Mouse (Mus musculus): ENCODE measurements around the gene Ltk. TPM values are rescaled to one million over a fixed set of nuclear protein-coding genes. Genes with fewer than 3 reads are reported as not detected.
A peak's percentile ranks its signal among the peaks of the same experiment; 100 is the strongest.

Gene Ltk
- polyA plus RNA-seq, 1 experiment from 2014 or later, result 0.23 TPM

DNA sequence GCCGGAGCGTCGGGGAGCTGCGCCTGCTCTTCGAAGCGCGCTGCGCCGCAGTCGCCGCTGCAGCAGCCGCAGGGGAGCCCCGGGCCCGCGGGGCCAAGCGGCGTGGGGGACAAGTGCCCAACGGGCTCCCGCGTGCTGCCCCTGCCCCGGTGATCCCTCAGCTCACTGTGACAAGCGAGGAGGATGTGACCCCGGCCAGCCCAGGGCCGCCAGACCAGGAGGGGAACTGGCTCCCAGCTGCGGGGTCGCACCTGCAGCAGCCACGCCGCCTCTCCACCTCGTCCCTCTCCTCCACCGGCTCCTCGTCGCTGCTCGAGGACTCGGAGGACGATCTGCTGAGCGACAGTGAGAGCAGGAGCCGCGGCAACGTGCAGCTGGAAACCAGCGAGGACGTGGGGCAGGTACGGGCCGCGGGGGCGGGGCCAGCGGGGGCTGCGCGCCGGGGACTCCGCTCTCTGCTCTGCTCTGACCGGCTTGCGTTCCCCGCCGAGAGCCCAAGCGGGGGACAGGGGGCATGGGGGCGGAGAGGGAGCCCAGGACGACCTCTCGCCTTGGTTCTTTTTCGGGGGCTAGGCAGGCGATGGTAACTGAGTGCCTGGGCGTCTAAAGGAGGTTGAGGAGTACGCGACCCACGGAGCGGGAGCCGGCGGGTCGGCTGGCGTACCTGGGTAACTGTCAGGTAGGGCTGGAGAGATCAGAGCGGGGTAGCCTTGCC lies 17.6 kb downstream of the Ltk start:
- H3K27ac ChIP-seq (replicated peaks in 1 of 2; ENCODE audit: control insufficient read depth in 1 of 2, insufficient read depth in 1 of 2, low read depth in 2 of 2, low read length in 2 of 2), result 0 out of 4 replicates have a peak overlapping the region, but pooled peaks of 1 of the 2 experiments have one; percentile 14
- under 1% methylated on average over 54 of the region's 70 CpGs for WGBS
- no peaks in the 10 kb centered on the region for H3K36me3 ChIP-seq (ENCODE audit: control insufficient read depth, insufficient read depth, low read length)
- H3K4me1 ChIP-seq (ENCODE audit: control insufficient read depth in 2 of 2, insufficient read depth in 2 of 2, low read length in 2 of 2), result peaks cover 21 to 31% of the 10 kb centered on the region in 2 experiments; a peak in 3 of 4 replicates
- peaks cover 16% of the 10 kb centered on the region for H3K27me3 ChIP-seq (ENCODE audit: control insufficient read depth, insufficient read depth, low read length)
- peak overlapping the region; percentile 100 for H3K4me2 ChIP-seq (ENCODE audit: low read length)
- H3K4me3 ChIP-seq (ENCODE audit: control insufficient read depth in 1 of 2, insufficient read depth in 1 of 2, low read depth in 1 of 2, low read length in 2 of 2), result peak overlapping the region; percentile 62 to 64
- no peaks in the 10 kb centered on the region for H3K9me3 ChIP-seq (ENCODE audit: control insufficient read depth, low read length)
- peak overlapping the region; percentile 83 for H3K9ac ChIP-seq (ENCODE audit: low read length)
- ATAC-seq (ENCODE audit: insufficient number of reproducible peaks, insufficient read depth, low FRiP score, low read depth), result no peak

DNA sequence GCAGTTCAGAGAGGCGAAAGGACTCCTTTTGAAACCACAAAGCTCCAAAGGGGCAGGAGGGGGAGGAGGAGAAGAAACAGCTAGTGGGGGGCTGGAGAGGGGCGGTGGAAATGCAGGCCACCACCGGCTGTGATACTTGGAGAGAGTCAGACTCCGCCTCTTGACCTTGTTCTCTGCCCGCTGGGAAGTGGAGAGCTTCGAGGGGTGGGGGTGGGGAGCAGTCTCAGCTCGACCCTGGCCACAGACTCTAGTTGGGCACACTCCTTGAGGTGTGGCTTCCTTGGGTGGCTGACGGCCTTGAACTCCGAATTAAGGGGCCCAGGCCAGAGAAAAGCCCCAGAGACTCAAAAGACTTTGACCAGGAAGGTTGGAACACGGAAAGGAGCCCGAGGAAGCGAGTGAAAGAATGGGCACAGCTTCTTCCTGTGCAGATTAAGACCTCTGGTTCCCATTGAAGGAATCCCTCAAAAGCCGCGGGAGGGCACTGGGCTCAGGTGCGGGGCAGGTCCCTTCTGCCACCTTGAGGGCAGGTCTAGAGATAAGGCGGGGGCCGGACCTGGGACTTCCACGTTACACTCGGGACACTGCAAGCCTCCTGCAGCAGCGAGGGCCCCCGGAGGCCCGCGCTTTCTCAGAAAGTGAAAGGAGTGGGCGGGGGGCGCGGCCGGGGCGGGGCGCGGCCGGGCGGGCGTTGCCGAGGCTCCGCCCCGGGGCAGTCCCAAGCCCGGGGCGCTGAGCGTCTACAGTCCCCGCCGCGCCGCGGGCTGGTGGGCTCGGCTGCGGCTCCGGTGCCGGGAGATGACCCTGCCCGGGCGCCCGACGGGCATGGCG lies 18.4 kb downstream of the Ltk start, which contains the start of gene Itpka:
Gene Itpka, plus strand, starts transcription at position 757 of the 831 bp plus-strand sequence.
- Histone ChIP-seq H3K27me3 (ENCODE audit: control insufficient read depth, insufficient read depth, low read length) (peaks cover 16% of the 10 kb centered on the region), H3K4me1 (ENCODE audit: control insufficient read depth in 2 of 2, insufficient read depth in 2 of 2, low read length in 2 of 2) (peaks cover 27 to 37% of the 10 kb centered on the region in 2 experiments; a peak in 3 of 4 replicates)
- WGBS, result under 1% methylated on average over 53 of the region's 53 CpGs

DNA sequence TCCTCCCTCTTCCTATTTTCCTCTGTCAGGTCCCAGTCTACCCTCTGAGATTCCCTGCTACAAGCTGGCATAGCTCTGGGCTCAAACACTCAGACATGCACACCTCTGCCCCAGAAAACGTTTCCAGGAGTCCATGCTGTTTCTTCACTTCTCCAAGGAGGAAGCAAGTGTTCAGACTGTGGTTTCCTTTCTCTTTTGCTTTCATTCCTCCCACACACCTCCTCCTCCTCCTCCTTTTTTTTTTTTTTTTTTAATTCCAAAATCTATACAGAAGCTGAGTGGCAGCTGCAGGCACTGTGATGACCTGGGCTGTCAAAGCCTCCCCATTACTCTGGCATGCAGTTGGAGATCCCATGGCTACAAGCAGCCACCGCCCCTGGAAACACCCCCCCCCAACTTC lies 19.7 kb downstream of the Ltk start:
- Histone ChIP-seq H3K9ac (ENCODE audit: low read length) (no peak overlapping the region), H3K4me2 (ENCODE audit: low read length) (no peak overlapping the region), H3K27me3 (ENCODE audit: control insufficient read depth, insufficient read depth, low read length) (peaks cover 16% of the 10 kb centered on the region), H3K36me3 (ENCODE audit: control insufficient read depth, insufficient read depth, low read length) (no peaks in the 10 kb centered on the region), H3K4me3 (ENCODE audit: control insufficient read depth in 1 of 2, insufficient read depth in 1 of 2, low read depth in 1 of 2, low read length in 2 of 2) (no peak overlapping the region), H3K27ac (replicated peaks in 1 of 2; ENCODE audit: control insufficient read depth in 1 of 2, insufficient read depth in 1 of 2, low read depth in 2 of 2, low read length in 2 of 2) (peak overlapping the region in 1 of 2 experiments; percentile 94; a peak in 1 of 4 replicates), H3K9me3 (ENCODE audit: control insufficient read depth, low read length) (no peaks in the 10 kb centered on the region), H3K4me1 (ENCODE audit: control insufficient read depth in 2 of 2, insufficient read depth in 2 of 2, low read length in 2 of 2) (peaks cover 27 to 37% of the 10 kb centered on the region in 2 experiments; a peak in 3 of 4 replicates)
- WGBS, result 22% methylated on average over 2 of the region's 2 CpGs
- no peak for ATAC-seq (ENCODE audit: insufficient number of reproducible peaks, insufficient read depth, low FRiP score, low read depth)

More for the DNA sequence above, 18.4 kb downstream of the Ltk start, which contains the start of gene Itpka:
- H3K4me2 ChIP-seq (ENCODE audit: low read length), result peak within 1 kb of the TSS; percentile 100
- peak within 1 kb of the TSS; percentile 93 to 94 for H3K27ac ChIP-seq (replicated peaks in 1 of 2; ENCODE audit: control insufficient read depth in 1 of 2, insufficient read depth in 1 of 2, low read depth in 2 of 2, low read length in 2 of 2)
- ATAC-seq (ENCODE audit: insufficient number of reproducible peaks, insufficient read depth, low FRiP score, low read depth), result peak; percentile 76
- H3K9me3 ChIP-seq (ENCODE audit: control insufficient read depth, low read length), result no peaks in the 10 kb centered on the region
- no peaks in the 10 kb centered on the region for H3K36me3 ChIP-seq (ENCODE audit: control insufficient read depth, insufficient read depth, low read length)
- H3K9ac ChIP-seq (ENCODE audit: low read length), result peak within 1 kb of the TSS; percentile 83
- peak within 1 kb of the TSS; percentile 62 to 64 for H3K4me3 ChIP-seq (ENCODE audit: control insufficient read depth in 1 of 2, insufficient read depth in 1 of 2, low read depth in 1 of 2, low read length in 2 of 2)

DNA sequence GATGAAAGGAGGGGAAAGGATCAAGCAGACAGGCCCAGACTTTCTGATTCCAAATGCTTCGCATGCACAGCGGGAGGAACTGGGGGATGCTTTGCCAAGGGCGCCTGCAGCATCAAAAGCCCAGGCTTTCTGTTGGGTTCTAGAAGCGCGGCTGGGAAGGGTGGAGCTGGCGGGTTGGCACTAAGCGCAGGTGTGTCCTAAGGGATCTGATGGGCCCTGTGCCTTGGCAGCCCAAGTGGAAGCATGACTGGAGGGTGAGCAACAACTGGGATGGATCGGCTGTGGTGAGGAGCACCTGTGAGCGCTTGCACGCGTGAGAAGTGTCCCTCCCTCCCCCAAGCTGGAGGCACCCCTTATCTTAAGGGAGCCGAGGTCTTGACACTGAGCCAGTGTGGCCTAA lies 23.1 kb downstream of the Ltk start:
- H3K27ac ChIP-seq (replicated peaks in 1 of 2; ENCODE audit: control insufficient read depth in 1 of 2, insufficient read depth in 1 of 2, low read depth in 2 of 2, low read length in 2 of 2), result no peak overlapping the region
- WGBS, result 16% methylated on average over 12 of the region's 12 CpGs
- H3K4me2 ChIP-seq (ENCODE audit: low read length), result no peak overlapping the region
- H3K9ac ChIP-seq (ENCODE audit: low read length), result no peak overlapping the region
- no peaks in the 10 kb centered on the region for H3K27me3 ChIP-seq (ENCODE audit: control insufficient read depth, insufficient read depth, low read length)
- no peak overlapping the region for H3K4me3 ChIP-seq (ENCODE audit: control insufficient read depth in 1 of 2, insufficient read depth in 1 of 2, low read depth in 1 of 2, low read length in 2 of 2)
- H3K9me3 ChIP-seq (ENCODE audit: control insufficient read depth, low read length), result no peaks in the 10 kb centered on the region
- H3K36me3 ChIP-seq (ENCODE audit: control insufficient read depth, insufficient read depth, low read length), result peaks cover 28% of the 10 kb centered on the region
- no peak for ATAC-seq (ENCODE audit: insufficient number of reproducible peaks, insufficient read depth, low FRiP score, low read depth)
- H3K4me1 ChIP-seq (ENCODE audit: control insufficient read depth in 2 of 2, insufficient read depth in 2 of 2, low read length in 2 of 2), result peaks cover 13% of the 10 kb centered on the region in 2 experiments; a peak in 3 of 4 replicates

DNA sequence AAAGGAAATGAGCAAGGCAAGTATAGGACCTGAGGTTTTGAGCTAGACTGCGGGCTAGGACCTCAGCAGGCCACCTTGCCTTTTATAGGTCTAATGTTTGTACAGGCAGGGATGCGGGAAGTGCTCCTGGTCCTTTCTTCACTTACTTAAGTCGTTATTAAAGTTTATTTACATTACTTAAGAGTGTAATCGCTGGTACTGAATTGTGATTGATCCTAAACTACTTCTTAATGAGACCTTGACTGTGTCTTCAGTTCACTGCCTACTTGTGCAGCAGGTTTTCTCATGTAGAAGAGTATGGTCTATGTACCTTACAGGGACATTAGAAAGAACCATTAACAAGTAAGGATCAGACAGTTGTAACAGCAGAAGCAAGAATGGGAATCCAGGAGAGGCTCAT lies 29.5 kb downstream of the Ltk start:
- Histone ChIP-seq H3K4me2 (ENCODE audit: low read length) (no peak overlapping the region), H3K27me3 (ENCODE audit: control insufficient read depth, insufficient read depth, low read length) (no peaks in the 10 kb centered on the region), H3K9me3 (ENCODE audit: control insufficient read depth, low read length) (no peaks in the 10 kb centered on the region), H3K4me1 (ENCODE audit: control insufficient read depth in 2 of 2, insufficient read depth in 2 of 2, low read length in 2 of 2) (no peaks in the 10 kb centered on the region), H3K36me3 (ENCODE audit: control insufficient read depth, insufficient read depth, low read length) (peaks cover 92% of the 10 kb centered on the region), H3K4me3 (ENCODE audit: control insufficient read depth in 1 of 2, insufficient read depth in 1 of 2, low read depth in 1 of 2, low read length in 2 of 2) (no peak overlapping the region), H3K27ac (replicated peaks in 1 of 2; ENCODE audit: control insufficient read depth in 1 of 2, insufficient read depth in 1 of 2, low read depth in 2 of 2, low read length in 2 of 2) (no peak overlapping the region), H3K9ac (ENCODE audit: low read length) (no peak overlapping the region)
- no peak for ATAC-seq (ENCODE audit: insufficient number of reproducible peaks, insufficient read depth, low FRiP score, low read depth)
- 91% methylated on average over 4 of the region's 4 CpGs for WGBS

DNA sequence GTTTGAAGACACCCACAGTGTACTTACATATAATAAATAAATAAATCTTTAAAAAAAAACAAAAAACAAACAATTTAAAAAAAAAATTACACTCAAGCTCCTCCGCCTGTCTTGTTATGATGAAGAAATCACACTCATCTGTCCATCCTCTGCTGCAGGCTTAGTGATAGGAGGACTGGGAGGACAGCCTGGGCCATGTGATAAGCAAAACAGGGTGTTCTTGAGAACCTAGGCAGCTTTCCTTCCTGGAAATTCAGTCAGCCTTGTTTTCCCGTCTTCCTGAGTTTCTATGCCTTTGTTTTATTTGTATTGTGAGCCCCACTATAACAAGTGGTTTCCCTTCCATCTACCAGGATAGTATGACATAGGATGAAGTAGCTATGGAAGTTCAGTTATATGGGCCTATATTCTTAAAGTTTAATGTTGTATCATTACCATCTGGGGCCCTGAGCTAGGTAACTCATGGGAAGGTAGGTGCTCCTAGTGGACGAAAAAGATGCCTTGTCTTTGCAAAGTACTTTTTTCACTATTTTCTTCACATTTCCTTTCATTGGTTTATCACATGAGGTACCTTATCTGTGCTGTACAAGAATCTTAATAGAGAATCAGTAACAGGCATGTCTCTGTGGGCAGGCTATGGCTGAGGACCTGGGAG lies 32.3 kb downstream of the Ltk start:
- no peak for ATAC-seq (ENCODE audit: insufficient number of reproducible peaks, insufficient read depth, low FRiP score, low read depth)
- H3K9ac ChIP-seq (ENCODE audit: low read length), result no peak overlapping the region
- no peak overlapping the region for H3K4me2 ChIP-seq (ENCODE audit: low read length)
- H3K27ac ChIP-seq (replicated peaks in 1 of 2; ENCODE audit: control insufficient read depth in 1 of 2, insufficient read depth in 1 of 2, low read depth in 2 of 2, low read length in 2 of 2), result no peak overlapping the region
- no peak overlapping the region for H3K4me3 ChIP-seq (ENCODE audit: control insufficient read depth in 1 of 2, insufficient read depth in 1 of 2, low read depth in 1 of 2, low read length in 2 of 2)
- 77% methylated on average over 3 of the region's 3 CpGs for WGBS
- peaks cover 97% of the 10 kb centered on the region for H3K36me3 ChIP-seq (ENCODE audit: control insufficient read depth, insufficient read depth, low read length)
- H3K27me3 ChIP-seq (ENCODE audit: control insufficient read depth, insufficient read depth, low read length), result no peaks in the 10 kb centered on the region
- H3K4me1 ChIP-seq (ENCODE audit: control insufficient read depth in 2 of 2, insufficient read depth in 2 of 2, low read length in 2 of 2), result no peaks in the 10 kb centered on the region
- no peaks in the 10 kb centered on the region for H3K9me3 ChIP-seq (ENCODE audit: control insufficient read depth, low read length)

DNA sequence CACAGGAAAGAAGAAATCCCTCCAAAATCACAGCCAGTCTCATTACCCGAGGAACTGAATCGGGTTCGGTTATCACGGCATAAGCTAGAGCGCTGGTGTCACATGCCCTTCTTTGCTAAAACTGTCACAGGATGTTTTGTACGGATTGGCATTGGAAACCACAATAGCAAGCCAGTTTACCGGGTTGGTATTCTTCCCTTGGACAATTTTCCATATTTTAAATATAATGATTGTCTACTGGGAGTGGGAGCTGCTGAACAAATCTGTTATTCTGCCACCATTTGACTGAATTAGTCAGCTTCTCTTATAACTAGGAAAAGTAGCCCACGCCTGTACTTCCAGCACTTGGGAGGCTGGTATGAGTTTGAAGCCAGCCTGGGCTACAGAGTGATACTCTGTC lies 39.2 kb downstream of the Ltk start:
- H3K36me3 ChIP-seq (ENCODE audit: control insufficient read depth, insufficient read depth, low read length), result peaks cover 90% of the 10 kb centered on the region
- 95% methylated on average over 8 of the region's 8 CpGs for WGBS

More for the DNA sequence above, 39.2 kb downstream of the Ltk start:
- no peak overlapping the region for H3K4me3 ChIP-seq (ENCODE audit: control insufficient read depth in 1 of 2, insufficient read depth in 1 of 2, low read depth in 1 of 2, low read length in 2 of 2)
- H3K9me3 ChIP-seq (ENCODE audit: control insufficient read depth, low read length), result no peaks in the 10 kb centered on the region
- H3K4me1 ChIP-seq (ENCODE audit: control insufficient read depth in 2 of 2, insufficient read depth in 2 of 2, low read length in 2 of 2), result no peaks in the 10 kb centered on the region
- no peak overlapping the region for H3K9ac ChIP-seq (ENCODE audit: low read length)
- no peaks in the 10 kb centered on the region for H3K27me3 ChIP-seq (ENCODE audit: control insufficient read depth, insufficient read depth, low read length)
- H3K27ac ChIP-seq (replicated peaks in 1 of 2; ENCODE audit: control insufficient read depth in 1 of 2, insufficient read depth in 1 of 2, low read depth in 2 of 2, low read length in 2 of 2), result no peak overlapping the region
- ATAC-seq (ENCODE audit: insufficient number of reproducible peaks, insufficient read depth, low FRiP score, low read depth), result no peak
- H3K4me2 ChIP-seq (ENCODE audit: low read length), result no peak overlapping the region

Data from heart, embryonic 14.5 days (tissue).